Mouse (Mus musculus) hindbrain, embryonic 11.5 days (tissue): ENCODE results near the gene Cramp1l. TPM values are rescaled to one million over a fixed set of nuclear protein-coding genes. Genes with fewer than 3 reads are reported as not detected.
A peak's percentile ranks its signal among the peaks of the same experiment; 100 is the strongest.

ENCODE experiments used
- ATAC-seq: fragments of 200-750 bp; cut with Nextera tagmentation; 2 replicates; pipeline ENCODE4 v1.8.0; 2017; ENCODE audit warnings: mild to moderate bottlenecking, moderate TSS enrichment, moderate library complexity; ENCODE audit not compliant: low FRiP score
- DNase-seq: peaks from one replicate; pipeline ENCODE4 v3.0.0-alpha.2; 2015; ENCODE audit warnings: low spot score
- H3K27ac ChIP-seq: fragments of 300-500 bp; sonication (generic); 2 replicates; pipeline ENCODE4 v1.5.1; 2014; ENCODE audit warnings: mild to moderate bottlenecking, low read depth, low read length
- H3K27me3 ChIP-seq: fragments of 300-500 bp; sonication (generic); 2 replicates; pipeline ENCODE4 v1.6.1; 2014; ENCODE audit warnings: mild to moderate bottlenecking, low read length, moderate library complexity, mixed read lengths; ENCODE audit not compliant: control insufficient read depth, insufficient read depth
- H3K36me3 ChIP-seq: fragments of 300-500 bp; sonication (generic); 2 replicates; pipeline ENCODE4 v1.6.1; 2014; ENCODE audit warnings: mild to moderate bottlenecking, low read length, moderate library complexity, mixed read lengths; ENCODE audit not compliant: control insufficient read depth, insufficient read depth
- H3K4me1 ChIP-seq: fragments of 300-500 bp; sonication (generic); replicated peaks from 2 replicates; pipeline ENCODE4 v1.6.1; 2014; ENCODE audit warnings: low read length, mixed read lengths; ENCODE audit not compliant: control insufficient read depth, insufficient read depth
- H3K4me2 ChIP-seq: fragments of 300-500 bp; sonication (generic); replicated peaks from 2 replicates; pipeline ENCODE4 v1.6.1; 2014; ENCODE audit warnings: mild to moderate bottlenecking, low read depth, low read length
- H3K4me3 ChIP-seq: fragments of 300-500 bp; sonication (generic); 2 replicates; pipeline ENCODE4 v1.5.1; 2014; ENCODE audit warnings: low read depth, low read length
- H3K9ac ChIP-seq: fragments of 300-500 bp; sonication (generic); 2 replicates; pipeline ENCODE4 v1.6.1; 2014; ENCODE audit warnings: low read depth, low read length
- H3K9me3 ChIP-seq: fragments of 300-500 bp; sonication (generic); 2 replicates; pipeline ENCODE4 v1.6.1; 2016; ENCODE audit warnings: low read length; ENCODE audit not compliant: control insufficient read depth
- WGBS: fragments of 180-500 bp; shearing (Covaris S2); extraction: QIAGEN DNeasy Blood & Tissue Kit; methylation state at CpG from one replicate; pipeline ENCODE4 v1.1.7; 2014; 5-methylcytosine and 5-hydroxymethylcytosine counted together
- polyA plus RNA-seq: library from polyadenylated mRNA; unstranded; fragments of >200 nt; fragmentation: Nextera tagmentation; extraction: Ambion mirVana; gene quantifications from 2 replicates; pipeline ENCODE4 v1.2.1, GENCODE M21; 2014

Gene Cramp1l
- polyA plus RNA-seq, 1 experiment from 2014 or later = 15.1 TPM

GRCm38 (mm10) chr17:25044879-25045278 lies 29.3 kb upstream of the Cramp1l start:
- WGBS = 79% methylated on average over 7 of the region's 7 CpGs
- ATAC-seq (no peak), DNase-seq (no peak)
- Histone ChIP-seq H3K4me3 (no peak overlapping the region), H3K4me2 (no peak overlapping the region), H3K4me1 (no peaks in the 10 kb centered on the region), H3K27me3 (no peaks in the 10 kb centered on the region), H3K27ac (no peak overlapping the region), H3K9me3 (no peaks in the 10 kb centered on the region), H3K9ac (no peak overlapping the region), H3K36me3 (no peaks in the 10 kb centered on the region)

- H3K9ac ChIP-seq = no peak overlapping the region
- no peak overlapping the region for H3K4me3 ChIP-seq
- no peak overlapping the region for H3K4me2 ChIP-seq
- H3K27me3 ChIP-seq = no peaks in the 10 kb centered on the region
- no peaks in the 10 kb centered on the region for H3K36me3 ChIP-seq
- ATAC-seq = no peak
- H3K9me3 ChIP-seq = no peaks in the 10 kb centered on the region
- 68% methylated on average over 4 of the region's 4 CpGs for WGBS
- no peak for DNase-seq
- no peaks in the 10 kb centered on the region for H3K4me1 ChIP-seq
- no peak overlapping the region for H3K27ac ChIP-seq
These were observed 20.6 kb upstream of the Cramp1l start for GRCm38 (mm10) chr17:25036183-25036582.

- Histone ChIP-seq H3K9ac (peak overlapping the region; percentile 77), H3K4me1 (no peaks in the 10 kb centered on the region), H3K4me2 (peak overlapping the region; percentile 91), H3K9me3 (no peaks in the 10 kb centered on the region), H3K4me3 (peak overlapping the region; percentile 99), H3K36me3 (no peaks in the 10 kb centered on the region), H3K27me3 (no peaks in the 10 kb centered on the region), H3K27ac (peak overlapping the region; percentile 82)
- peak; percentile 88 for ATAC-seq
- WGBS = under 1% methylated on average over 55 of the region's 55 CpGs
- DNase-seq = peak; percentile 63
These were observed 924 bp upstream of the Cramp1l start for GRCm38 (mm10) chr17:25016292-25017132.

GRCm38 (mm10) chr17:25014841-25015570 lies 582 bp downstream of the Cramp1l start:
- Histone ChIP-seq H3K9ac (peak overlapping the region; percentile 99), H3K36me3 (no peaks in the 10 kb centered on the region)
- 1% methylated on average over 39 of the region's 39 CpGs for WGBS

GRCm38 (mm10) chr17:25013606-25014501 lies 1.7 kb downstream of the Cramp1l start:
- peak overlapping the region; percentile 74 for H3K27ac ChIP-seq
- H3K27me3 ChIP-seq = no peaks in the 10 kb centered on the region
- WGBS = under 1% methylated on average over 76 of the region's 81 CpGs
- H3K36me3 ChIP-seq = no peaks in the 10 kb centered on the region
- ATAC-seq = no peak
- no peaks in the 10 kb centered on the region for H3K9me3 ChIP-seq
- H3K4me2 ChIP-seq = peak overlapping the region; percentile 74
- peak overlapping the region; percentile 99 for H3K4me3 ChIP-seq
- peak overlapping the region; percentile 99 for H3K9ac ChIP-seq
- H3K4me1 ChIP-seq = no peaks in the 10 kb centered on the region
- peak; percentile 62 for DNase-seq

More at GRCm38 (mm10) chr17:25014841-25015570, 582 bp downstream of the Cramp1l start:
- no peaks in the 10 kb centered on the region for H3K27me3 ChIP-seq
- peak overlapping the region; percentile 72 for H3K27ac ChIP-seq
- H3K9me3 ChIP-seq = no peaks in the 10 kb centered on the region
- ATAC-seq (peak; percentile 11), DNase-seq (peak; percentile 53)
- peak overlapping the region; percentile 74 for H3K4me2 ChIP-seq
- H3K4me3 ChIP-seq = peak overlapping the region; percentile 99
- H3K4me1 ChIP-seq = no peaks in the 10 kb centered on the region

GRCm38 (mm10) chr17:25007480-25007879 lies 8.1 kb downstream of the Cramp1l start:
- H3K27me3 ChIP-seq = no peaks in the 10 kb centered on the region
- DNase-seq (no peak), ATAC-seq (no peak)
- no peak overlapping the region for H3K4me2 ChIP-seq
- H3K9ac ChIP-seq = no peak overlapping the region
- no peaks in the 10 kb centered on the region for H3K4me1 ChIP-seq
- 0 out of 2 replicates have a peak, but pooled peaks cover 2% of the 10 kb centered on the region for H3K36me3 ChIP-seq
- no peaks in the 10 kb centered on the region for H3K9me3 ChIP-seq
- no peak overlapping the region for H3K27ac ChIP-seq
- no peak overlapping the region for H3K4me3 ChIP-seq

GRCm38 (mm10) chr17:25005102-25005501 lies 10.5 kb downstream of the Cramp1l start:
- WGBS = 97% methylated on average over 3 of the region's 3 CpGs
- H3K4me3 ChIP-seq = no peak overlapping the region
- H3K27me3 ChIP-seq = no peaks in the 10 kb centered on the region
- H3K9me3 ChIP-seq = no peaks in the 10 kb centered on the region
- H3K9ac ChIP-seq = no peak overlapping the region
- no peak for ATAC-seq
- no peak overlapping the region for H3K27ac ChIP-seq
- 0 out of 2 replicates have a peak, but pooled peaks cover 2% of the 10 kb centered on the region for H3K36me3 ChIP-seq
- no peak for DNase-seq
- no peaks in the 10 kb centered on the region for H3K4me1 ChIP-seq
- H3K4me2 ChIP-seq = no peak overlapping the region

- H3K4me2 ChIP-seq = no peak overlapping the region
- 93% methylated on average over 6 of the region's 6 CpGs for WGBS
- ATAC-seq = no peak
- no peak overlapping the region for H3K4me3 ChIP-seq
- DNase-seq = no peak
- H3K27me3 ChIP-seq = no peaks in the 10 kb centered on the region
- no peaks in the 10 kb centered on the region for H3K4me1 ChIP-seq
- H3K9me3 ChIP-seq = no peaks in the 10 kb centered on the region
- no peak overlapping the region for H3K27ac ChIP-seq
- H3K36me3 ChIP-seq = peaks cover 14% of the 10 kb centered on the region; the same call in 1 of the 2 replicates
- H3K9ac ChIP-seq = no peak overlapping the region
These were observed 20.9 kb downstream of the Cramp1l start for GRCm38 (mm10) chr17:24994721-24995120.
